Mouse (Mus musculus): ENCODE measurements around the gene Zdhhc16. TPM values are rescaled to one million over a fixed set of nuclear protein-coding genes. Genes with fewer than 3 reads are reported as not detected.

Zdhhc16 gene
- 65.3 and 66.1 TPM in 2 replicates for polyA plus RNA-seq (2015; fragmentation: Nextera tagmentation; extraction: Ambion mirVana)

DNA sequence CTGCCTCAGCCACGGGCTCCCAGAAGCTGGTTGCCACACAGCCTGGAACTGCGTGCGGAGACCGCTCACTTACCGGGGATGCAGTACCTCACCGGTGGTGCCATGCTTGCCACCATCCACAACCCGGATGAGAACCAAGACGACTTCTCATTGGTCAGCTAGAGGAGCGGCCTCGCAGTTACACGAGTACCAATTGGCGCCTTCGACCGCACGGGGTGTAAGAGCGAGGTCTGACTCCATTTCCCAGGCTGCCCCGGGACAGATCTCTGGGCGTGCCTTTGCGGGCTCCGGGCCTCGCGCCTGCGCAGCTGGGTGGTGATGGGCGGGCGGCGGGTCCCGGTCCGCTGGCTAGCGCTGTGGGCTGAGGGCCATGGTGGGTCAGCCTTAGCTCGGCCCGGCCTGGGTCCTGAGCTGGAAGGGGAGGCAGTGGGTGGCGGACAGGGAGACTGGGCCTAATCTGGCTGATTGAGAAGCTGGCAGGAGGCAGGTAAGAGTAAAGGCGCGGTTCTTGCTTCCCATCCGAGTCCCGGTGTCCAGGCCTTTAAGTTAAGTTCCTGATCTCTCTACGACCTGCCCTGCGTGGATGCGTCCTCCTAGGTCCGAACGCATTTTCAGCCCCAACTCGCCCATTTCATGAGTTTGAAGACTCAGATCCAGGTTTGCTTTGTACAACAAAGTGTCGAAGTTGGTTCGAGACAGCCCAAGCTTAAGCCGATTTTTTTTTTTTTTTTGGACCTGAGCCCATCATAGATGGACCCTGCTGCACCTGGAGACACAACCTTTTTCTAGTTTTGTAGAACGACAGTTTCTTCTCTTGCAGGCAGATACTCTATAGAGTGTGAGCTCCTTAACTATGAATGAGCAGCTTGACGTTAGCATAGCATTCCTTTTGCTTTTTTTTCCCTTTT lies at the start of gene Zdhhc16, which contains the start of gene Exosc1:
Gene Zdhhc16 (plus strand): TSS at position 302 of the 908 bp plus-strand sequence.
Gene Exosc1 (minus strand): TSS at position 245 of the 908 bp plus-strand sequence.
- Histone ChIP-seq H3K4me3 (ENCODE audit: low read length) (peak within 1 kb of the TSS; percentile 78), H3K27ac (ENCODE audit: low read length) (peak within 1 kb of the TSS; percentile 28), H3K27me3 (replicated peaks; ENCODE audit: control insufficient read depth, insufficient read depth, low read length) (no peaks in the 10 kb centered on the region), H3K36me3 (ENCODE audit: control insufficient read depth, insufficient read depth, low read length) (peaks cover 2% of the 10 kb centered on the region; the same call in 1 of the 2 replicates), H3K4me1 (ENCODE audit: control insufficient read depth, insufficient read depth, low read length) (peaks cover 14% of the 10 kb centered on the region), H3K4me2 (ENCODE audit: low read depth, low read length) (peak within 1 kb of the TSS; percentile 73), H3K9ac (ENCODE audit: low read depth, low read length) (peak within 1 kb of the TSS; percentile 87), H3K9me3 (ENCODE audit: control insufficient read depth, low read length) (no peaks in the 10 kb centered on the region)
- WGBS, result under 1% methylated on average over 47 of the region's 47 CpGs
- ATAC-seq, result peak; percentile 100

GRCm38 (mm10) chr19:41883882-41884281 lies 49.4 kb upstream of the Zdhhc16 start:
- Histone ChIP-seq H3K27ac (ENCODE audit: low read length) (no peak overlapping the region), H3K4me3 (ENCODE audit: low read length) (no peak overlapping the region), H3K4me2 (ENCODE audit: low read depth, low read length) (no peak overlapping the region), H3K27me3 (replicated peaks; ENCODE audit: control insufficient read depth, insufficient read depth, low read length) (no peaks in the 10 kb centered on the region), H3K36me3 (ENCODE audit: control insufficient read depth, insufficient read depth, low read length) (peaks cover 9% of the 10 kb centered on the region; the same call in 1 of the 2 replicates), H3K4me1 (ENCODE audit: control insufficient read depth, insufficient read depth, low read length) (no peaks in the 10 kb centered on the region), H3K9ac (ENCODE audit: low read depth, low read length) (no peak overlapping the region), H3K9me3 (ENCODE audit: control insufficient read depth, low read length) (no peaks in the 10 kb centered on the region)
- ATAC-seq, result no peak
- 91% methylated on average over 9 of the region's 9 CpGs for WGBS

- peak; percentile 82 for ATAC-seq
- Histone ChIP-seq H3K4me1 (ENCODE audit: control insufficient read depth, insufficient read depth, low read length) (no peaks in the 10 kb centered on the region), H3K4me3 (ENCODE audit: low read length) (no peak overlapping the region), H3K9ac (ENCODE audit: low read depth, low read length) (no peak overlapping the region), H3K36me3 (ENCODE audit: control insufficient read depth, insufficient read depth, low read length) (peaks cover 9% of the 10 kb centered on the region; the same call in 1 of the 2 replicates), H3K27me3 (replicated peaks; ENCODE audit: control insufficient read depth, insufficient read depth, low read length) (no peaks in the 10 kb centered on the region), H3K9me3 (ENCODE audit: control insufficient read depth, low read length) (no peaks in the 10 kb centered on the region), H3K4me2 (ENCODE audit: low read depth, low read length) (no peak overlapping the region), H3K27ac (ENCODE audit: low read length) (peak overlapping the region; percentile 72)
Measured at GRCm38 (mm10) chr19:41888191-41888590, 45.1 kb upstream of the Zdhhc16 start.

- ATAC-seq, result no peak
- H3K27ac ChIP-seq (ENCODE audit: low read length), result no peak overlapping the region
- H3K4me3 ChIP-seq (ENCODE audit: low read length), result peak overlapping the region; percentile 69
- no peaks in the 10 kb centered on the region for H3K9me3 ChIP-seq (ENCODE audit: control insufficient read depth, low read length)
- 0 out of 2 replicates have a peak, but pooled peaks cover 2% of the 10 kb centered on the region for H3K36me3 ChIP-seq (ENCODE audit: control insufficient read depth, insufficient read depth, low read length)
- peaks cover 9% of the 10 kb centered on the region for H3K4me1 ChIP-seq (ENCODE audit: control insufficient read depth, insufficient read depth, low read length)
- WGBS, result 44% methylated on average over 7 of the region's 7 CpGs
- H3K4me2 ChIP-seq (ENCODE audit: low read depth, low read length), result peak overlapping the region; percentile 73
- no peaks in the 10 kb centered on the region for H3K27me3 ChIP-seq (replicated peaks; ENCODE audit: control insufficient read depth, insufficient read depth, low read length)
- peak overlapping the region; percentile 62 for H3K9ac ChIP-seq (ENCODE audit: low read depth, low read length)
Measured at GRCm38 (mm10) chr19:41894959-41895358, 38.3 kb upstream of the Zdhhc16 start.

DNA sequence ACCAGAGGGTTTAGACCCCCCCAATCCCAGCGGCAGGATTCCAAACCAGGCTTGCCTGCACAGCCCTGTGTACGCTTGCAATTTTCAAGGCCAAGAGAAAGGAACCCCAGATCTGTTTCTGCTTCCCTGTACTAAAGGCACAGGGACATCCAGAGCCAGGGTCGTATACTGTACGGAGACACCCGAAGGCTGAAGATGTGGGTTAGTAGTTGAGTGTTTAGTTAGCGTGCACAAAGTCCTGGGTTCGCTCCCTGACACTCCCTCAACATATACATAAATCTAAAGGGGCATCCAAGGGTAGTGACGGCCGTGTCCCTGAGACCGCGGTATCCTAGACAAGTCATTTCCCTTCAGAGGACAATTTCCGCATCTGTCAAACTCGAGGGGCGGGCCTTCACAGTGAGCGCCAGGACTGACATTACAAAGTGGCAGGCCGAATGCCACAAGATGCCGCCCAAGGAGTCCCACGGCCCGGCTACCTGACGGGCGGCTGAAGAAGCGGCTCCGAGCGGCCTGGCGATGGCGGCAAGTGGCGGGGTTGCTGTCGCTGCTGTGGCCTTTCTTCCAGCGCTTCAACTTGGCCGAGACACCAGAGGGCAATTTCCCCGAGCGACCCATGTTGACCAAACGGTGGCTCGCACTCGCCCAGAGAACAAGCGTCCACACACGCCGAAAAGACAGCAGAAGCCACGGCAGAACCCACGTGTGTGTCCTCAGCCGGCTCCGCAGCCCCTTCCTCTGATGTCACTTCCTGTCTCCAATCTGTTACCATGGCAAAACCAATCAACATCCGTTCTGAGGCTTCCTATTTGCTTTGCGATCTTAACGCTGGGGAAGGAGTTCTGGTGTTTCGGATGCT lies 37.6 kb upstream of the Zdhhc16 start, which contains the start of gene Rrp12:
Gene Rrp12 (minus strand): TSS at position 714 of the 859 bp plus-strand sequence.
- Histone ChIP-seq H3K36me3 (ENCODE audit: control insufficient read depth, insufficient read depth, low read length) (0 out of 2 replicates have a peak, but pooled peaks cover 2% of the 10 kb centered on the region), H3K4me3 (ENCODE audit: low read length) (peak within 1 kb of the TSS; percentile 69), H3K27ac (ENCODE audit: low read length) (0 out of 2 replicates have a peak within 1 kb of the TSS, but pooled peaks have one; percentile 3), H3K4me2 (ENCODE audit: low read depth, low read length) (peak within 1 kb of the TSS; percentile 73), H3K9me3 (ENCODE audit: control insufficient read depth, low read length) (no peaks in the 10 kb centered on the region), H3K27me3 (replicated peaks; ENCODE audit: control insufficient read depth, insufficient read depth, low read length) (no peaks in the 10 kb centered on the region), H3K9ac (ENCODE audit: low read depth, low read length) (peak within 1 kb of the TSS; percentile 65), H3K4me1 (ENCODE audit: control insufficient read depth, insufficient read depth, low read length) (peaks cover 9% of the 10 kb centered on the region)
- peak; percentile 94 for ATAC-seq
- WGBS, result under 1% methylated on average over 46 of the region's 46 CpGs

DNA sequence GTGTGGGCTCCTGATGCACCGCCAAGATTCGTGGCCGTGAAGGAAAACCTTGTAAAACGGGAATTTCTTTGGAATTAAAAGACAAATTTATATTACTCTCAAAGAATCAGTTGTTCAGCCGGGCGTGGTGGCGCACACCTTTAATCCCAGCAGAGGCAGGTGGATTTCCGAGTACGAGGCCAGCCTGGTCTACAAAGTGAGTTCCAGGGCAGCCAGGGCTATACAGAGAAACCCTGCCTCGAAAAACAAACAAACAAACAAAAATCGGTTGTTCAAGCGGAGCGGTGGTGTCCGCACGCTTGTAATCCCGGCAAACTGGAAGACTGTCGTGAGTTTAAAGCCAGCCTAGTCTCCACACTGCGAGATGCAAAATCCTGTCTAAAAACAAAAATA lies 37.0 kb upstream of the Zdhhc16 start:
- WGBS, result 13% methylated on average over 18 of the region's 18 CpGs
- Histone ChIP-seq H3K4me3 (ENCODE audit: low read length) (peak overlapping the region; percentile 69), H3K27me3 (replicated peaks; ENCODE audit: control insufficient read depth, insufficient read depth, low read length) (no peaks in the 10 kb centered on the region), H3K4me2 (ENCODE audit: low read depth, low read length) (peak overlapping the region; percentile 73), H3K4me1 (ENCODE audit: control insufficient read depth, insufficient read depth, low read length) (peaks cover 9% of the 10 kb centered on the region), H3K9ac (ENCODE audit: low read depth, low read length) (peak overlapping the region; percentile 65), H3K27ac (ENCODE audit: low read length) (no peak overlapping the region), H3K36me3 (ENCODE audit: control insufficient read depth, insufficient read depth, low read length) (0 out of 2 replicates have a peak, but pooled peaks cover 2% of the 10 kb centered on the region), H3K9me3 (ENCODE audit: control insufficient read depth, low read length) (no peaks in the 10 kb centered on the region)
- ATAC-seq, result peak; percentile 38

DNA sequence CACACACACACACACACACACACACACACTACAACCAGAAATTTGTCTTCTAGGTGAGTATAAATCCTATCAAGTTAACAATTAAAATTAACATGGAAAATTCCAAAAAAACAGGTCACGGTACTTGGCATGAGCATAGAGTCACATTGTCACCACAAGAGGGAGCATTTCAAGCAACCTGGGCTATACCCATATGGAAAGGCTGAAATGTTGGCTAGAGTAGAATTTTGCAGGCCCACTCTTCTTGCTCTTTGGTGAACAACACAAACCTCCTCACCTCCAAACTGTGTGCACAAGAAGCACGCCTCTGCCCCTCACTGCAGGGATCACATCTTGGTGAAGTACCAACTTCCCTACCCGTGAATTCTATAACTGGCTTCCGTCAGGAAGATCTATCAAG lies 34.4 kb upstream of the Zdhhc16 start:
- H3K4me1 ChIP-seq (ENCODE audit: control insufficient read depth, insufficient read depth, low read length), result peaks cover 9% of the 10 kb centered on the region
- WGBS, result 46% methylated on average over 4 of the region's 4 CpGs
- no peaks in the 10 kb centered on the region for H3K27me3 ChIP-seq (replicated peaks; ENCODE audit: control insufficient read depth, insufficient read depth, low read length)
- H3K27ac ChIP-seq (ENCODE audit: low read length), result no peak overlapping the region
- no peak for ATAC-seq
- H3K36me3 ChIP-seq (ENCODE audit: control insufficient read depth, insufficient read depth, low read length), result no peaks in the 10 kb centered on the region
- no peaks in the 10 kb centered on the region for H3K9me3 ChIP-seq (ENCODE audit: control insufficient read depth, low read length)
- H3K4me3 ChIP-seq (ENCODE audit: low read length), result no peak overlapping the region
- no peak overlapping the region for H3K4me2 ChIP-seq (ENCODE audit: low read depth, low read length)
- H3K9ac ChIP-seq (ENCODE audit: low read depth, low read length), result no peak overlapping the region

DNA sequence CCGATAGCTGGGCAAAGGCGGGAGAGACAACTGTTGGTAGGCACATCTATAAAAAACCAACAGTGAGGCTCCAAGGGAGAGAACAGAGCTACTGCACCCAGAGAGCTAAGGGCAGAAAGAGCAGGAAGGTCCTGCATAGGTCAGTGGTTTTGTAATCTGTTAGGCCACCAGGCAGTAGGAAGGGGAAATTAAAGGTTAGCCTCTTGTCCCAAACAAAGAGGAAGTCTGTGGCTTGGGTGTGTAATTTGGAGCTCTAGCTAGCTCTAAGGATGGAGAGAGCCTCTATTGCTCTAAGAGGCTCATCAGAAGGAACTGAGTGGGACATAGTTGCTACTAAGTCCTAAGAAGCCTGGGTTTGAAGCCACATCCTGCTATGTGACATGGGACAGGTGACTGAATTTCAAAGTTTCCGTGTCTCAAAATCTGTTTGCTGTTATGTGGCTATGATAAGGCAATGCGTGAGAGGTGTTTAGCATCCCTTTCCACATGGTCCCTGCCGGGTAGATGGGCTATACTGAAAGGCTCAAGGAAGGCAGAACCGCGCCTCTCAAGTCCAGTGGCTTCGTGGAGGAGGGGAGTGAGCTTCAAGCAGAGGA lies 32.7 kb upstream of the Zdhhc16 start:
- no peak for ATAC-seq
- H3K4me2 ChIP-seq (ENCODE audit: low read depth, low read length), result no peak overlapping the region
- no peak overlapping the region for H3K27ac ChIP-seq (ENCODE audit: low read length)
- H3K9me3 ChIP-seq (ENCODE audit: control insufficient read depth, low read length), result no peaks in the 10 kb centered on the region
- no peak overlapping the region for H3K9ac ChIP-seq (ENCODE audit: low read depth, low read length)
- H3K4me3 ChIP-seq (ENCODE audit: low read length), result no peak overlapping the region
- 84% methylated on average over 8 of the region's 8 CpGs for WGBS
- no peaks in the 10 kb centered on the region for H3K36me3 ChIP-seq (ENCODE audit: control insufficient read depth, insufficient read depth, low read length)
- no peaks in the 10 kb centered on the region for H3K4me1 ChIP-seq (ENCODE audit: control insufficient read depth, insufficient read depth, low read length)
- no peaks in the 10 kb centered on the region for H3K27me3 ChIP-seq (replicated peaks; ENCODE audit: control insufficient read depth, insufficient read depth, low read length)

All from intestine, embryonic 16.5 days (tissue).